Mouse (Mus musculus) embryonic stem cell, embryonic (primary cell): ENCODE results near the gene Sebox.

Source experiments
- CTCF ChIA-PET, 4 experiments: fragments of 300-600 bp in 2 of 4; fragments of 350-600 bp in 2 of 4; sonication (Branson Sonifier 250); formaldehyde crosslinking; loops; one replicate each; lab custom pipeline; 2022; ENCODE audit warnings: inconsistent platforms in 2 of 4; lab: Charles Lee
- POLR2A ChIA-PET, 4 experiments: fragments of 300-600 bp in 2 of 4; fragments of 350-600 bp in 2 of 4; sonication (Branson Sonifier 250); formaldehyde crosslinking; loops; one replicate each; lab custom pipeline; 2022; ENCODE audit warnings: antibody characterized with exemption in 4 of 4, inconsistent platforms in 1 of 4; lab: Charles Lee

The Sebox gene

GRCm38 (mm10) chr11:78536080-78536689 lies 32.9 kb downstream of the Sebox start, which contains the start of the genes Tnfaip1 and Ift20:
Tnfaip1 (minus strand) TSS chr11:78536332.
Ift20 (plus strand) TSS chr11:78536361.
- CTCF ChIA-PET: interaction anchor here (0.6 to 2.3 kb wide), 11 partner anchors 9 to 1516 kb away, joined by 3 to 12 read pairs (median 5); no protein-coding TSS in a partner anchor
- POLR2A ChIA-PET: interaction anchor here (0.6 to 7.8 kb wide), 67 partner anchors 9 to 1124 kb away, joined by 3 to 205 read pairs (median 4); partner anchors contain the start of genes Poldip2 (in 3 of the 4), Sarm1 (in 3 of the 4), Tmem199 (in 3 of the 4) and Tmem97 (in 3 of the 4)

GRCm38 (mm10) chr11:78536690-78537084 lies 33.4 kb downstream of the Sebox start:
- ChIA-PET CTCF (interaction anchor here in 3 of 4 experiments (0.6 to 2.3 kb wide), 9 partner anchors 8 to 1516 kb away, joined by 3 to 12 read pairs (median 4); no protein-coding TSS in a partner anchor), POLR2A (interaction anchor here in 3 of 4 experiments (0.6 to 7.8 kb wide), 55 partner anchors 8 to 803 kb away, joined by 3 to 205 read pairs (median 6); partner anchors contain the start of genes Poldip2 (in 3 of the 3), Tmem199 (in 3 of the 3), Tmem97 (in 3 of the 3) and Ccnq (in 2 of the 3))

GRCm38 (mm10) chr11:78540358-78540757 lies 37.1 kb downstream of the Sebox start:
- ChIA-PET CTCF (no interaction called here), POLR2A (interaction anchor here in 3 of 4 experiments (0.6 to 7.8 kb wide), 8 partner anchors 7 to 1093 kb away, joined by 3 to 205 read pairs (median 48); partner anchors contain the start of gene Tmem97 (in 3 of the 3))

- CTCF ChIA-PET: interaction anchor here in 3 of 4 experiments (0.6 to 2.5 kb wide), 14 partner anchors 8 to 567 kb away, joined by 3 to 10 read pairs (median 3); partner anchors contain the start of genes Ift20 (in 1 of the 3), Nos2 (in 1 of the 3) and Tnfaip1 (in 1 of the 3)
- POLR2A ChIA-PET: interaction anchor here (0.6 to 13.7 kb wide), 22 partner anchors 7 to 571 kb away, joined by 3 to 205 read pairs (median 6); partner anchors contain the start of genes Ift20 (in 4 of the 4), Tnfaip1 (in 4 of the 4), Poldip2 (in 2 of the 4) and Tmem199 (in 2 of the 4)
Measured at GRCm38 (mm10) chr11:78544449-78545111, 41.3 kb downstream of the Sebox start.

- POLR2A ChIA-PET: interaction anchor here (0.9 to 13.7 kb wide), 19 partner anchors 7 to 380 kb away, joined by 3 to 205 read pairs (median 6); partner anchors contain the start of genes Ift20 (in 4 of the 4), Tnfaip1 (in 4 of the 4), Poldip2 (in 2 of the 4) and Tmem199 (in 2 of the 4)
- CTCF ChIA-PET: interaction anchor here in 3 of 4 experiments (0.5 to 2.5 kb wide), 14 partner anchors 9 to 567 kb away, joined by 3 to 10 read pairs (median 3); partner anchors contain the start of genes Ift20 (in 1 of the 3) and Tnfaip1 (in 1 of the 3)
Measured at GRCm38 (mm10) chr11:78545181-78545580, 41.9 kb downstream of the Sebox start.

- POLR2A ChIA-PET: interaction anchor here in 3 of 4 experiments (0.6 to 13.7 kb wide), 14 partner anchors 8 to 74 kb away, joined by 3 to 205 read pairs (median 6); partner anchors contain the start of genes Ift20 (in 3 of the 3), Tnfaip1 (in 3 of the 3), Poldip2 (in 2 of the 3) and Tmem199 (in 2 of the 3)
- CTCF ChIA-PET: interaction anchor here in 1 of 4 experiments (0.6 kb wide), 1 partner anchor 665 kb away, joined by 3 read pairs; no protein-coding TSS in a partner anchor
Measured at GRCm38 (mm10) chr11:78547718-78548460, 44.6 kb downstream of the Sebox start.

GRCm38 (mm10) chr11:78549491-78549987 lies 46.3 kb downstream of the Sebox start:
- ChIA-PET CTCF (interaction anchor here in 2 of 4 experiments (1.0 to 1.2 kb wide), 2 partner anchors 11 to 96 kb away, joined by 3 read pairs; no protein-coding TSS in a partner anchor), POLR2A (interaction anchor here in 3 of 4 experiments (0.7 to 13.7 kb wide), 15 partner anchors 8 to 177 kb away, joined by 3 to 205 read pairs (median 7); partner anchors contain the start of genes Ift20 (in 3 of the 3), Tnfaip1 (in 3 of the 3), Poldip2 (in 2 of the 3) and Tmem199 (in 2 of the 3))

- CTCF ChIA-PET: interaction anchor here in 2 of 4 experiments (0.5 to 1.4 kb wide), 5 partner anchors 10 to 300 kb away, joined by 3 read pairs; no protein-coding TSS in a partner anchor
Measured at GRCm38 (mm10) chr11:78550168-78551058, 47.2 kb downstream of the Sebox start, which contains the start of gene Tmem97. Tmem97 (minus strand) TSS chr11:78550777.

GRCm38 (mm10) chr11:78551059-78551398 lies 47.8 kb downstream of the Sebox start:
- CTCF ChIA-PET: interaction anchor here in 1 of 4 experiments (1.4 kb wide), 1 partner anchor 23 kb away, joined by 3 read pairs; no protein-coding TSS in a partner anchor
- POLR2A ChIA-PET: interaction anchor here in 3 of 4 experiments (0.5 to 13.7 kb wide), 27 partner anchors 8 to 464 kb away, joined by 3 to 205 read pairs (median 5); partner anchors contain the start of genes Ift20 (in 3 of the 3), Poldip2 (in 3 of the 3), Tmem199 (in 3 of the 3) and Tnfaip1 (in 3 of the 3)

More at GRCm38 (mm10) chr11:78550168-78551058, 47.2 kb downstream of the Sebox start, which contains the start of gene Tmem97:
- POLR2A ChIA-PET: interaction anchor here in 3 of 4 experiments (0.6 to 13.7 kb wide), 26 partner anchors 7 to 289 kb away, joined by 3 to 205 read pairs (median 4); partner anchors contain the start of genes Ift20 (in 3 of the 3), Poldip2 (in 3 of the 3), Tmem199 (in 3 of the 3) and Tnfaip1 (in 3 of the 3)
